Mouse (Mus musculus): ENCODE measurements around the gene Nckipsd. TPM values are rescaled to one million over a fixed set of nuclear protein-coding genes. Genes with fewer than 3 reads are reported as not detected.

Nckipsd gene
- total RNA-seq (2021) (1 to 10 TPM; 7.8 to 8.9 TPM), polyA plus RNA-seq (2012; rRNA removed) (16.8 and 19.6 TPM in 2 replicates)
- long read RNA-seq, transcript Nckipsd-201 (13 exons, 3,360 nt), result major isoform, 12 of 14 reads
- long read RNA-seq, partial matches to known transcripts, result 0 of 14 reads
- long read RNA-seq, other reads (novel, unspliced or antisense), result 2 of 14 reads

GRCm38 (mm10) chr9:108808163-108808665, at the start of gene Nckipsd:
TSS of gene Nckipsd (plus strand) at chr9:108808368.
- peak within 1 kb of the TSS; percentile 95 for H3K4me3 ChIP-seq
- intact Hi-C loops (cut with DNase I), result loop anchor here (2.0 kb wide), 1 partner anchor 19 kb away; the partner anchor contains the start of gene Celsr3

GRCm38 (mm10) chr9:108759121-108759520, 49.0 kb upstream of the Nckipsd start:
- 96% methylated on average over 20 of the region's 20 CpGs for WGBS
- no peak for DNase-seq
- Histone ChIP-seq H3K4me3 (no peak overlapping the region), H3K36me3 (ENCODE audit: control insufficient read depth, insufficient read depth, low read length) (no peaks in the 10 kb centered on the region), H3K4me1 (ENCODE audit: control insufficient read depth, insufficient read depth, low read length) (no peaks in the 10 kb centered on the region), H3K79me2 (replicated peaks; ENCODE audit: control insufficient read depth, insufficient read depth, low read length) (no peaks in the 10 kb centered on the region), H3K27ac (no peak overlapping the region), H3K27me3 (ENCODE audit: control insufficient read depth, insufficient read depth, low read length) (no peaks in the 10 kb centered on the region), H3K9ac (ENCODE audit: low read depth, low read length) (no peak overlapping the region)
- intact Hi-C loops (cut with DNase I), result no loop called here
- no peak for TF ChIP-seq POLR2A (IDR thresholded peaks at IDR 0.05; ENCODE audit: insufficient read depth, low read depth, low read length)
- TF ChIP-seq CTCF (IDR thresholded peaks at IDR 0.05), result no peak
- no peak for TF ChIP-seq EP300 (IDR thresholded peaks at IDR 0.05; ENCODE audit: insufficient read depth, low read depth, low read length)

More at GRCm38 (mm10) chr9:108808163-108808665, at the start of gene Nckipsd:
- DNase-seq, result peak; percentile 95 to 98
- no peaks in the 10 kb centered on the region; the same call in 1 of the 2 replicates for H3K36me3 ChIP-seq (ENCODE audit: control insufficient read depth, insufficient read depth, low read length)
- no peaks in the 10 kb centered on the region for H3K27me3 ChIP-seq (ENCODE audit: control insufficient read depth, insufficient read depth, low read length)
- TF ChIP-seq EP300 (IDR thresholded peaks at IDR 0.05; ENCODE audit: insufficient read depth, low read depth, low read length) (0 out of 2 replicates have a peak, but pooled peaks have one; percentile 49), CTCF (IDR thresholded peaks at IDR 0.05) (peak; percentile 89), POLR2A (IDR thresholded peaks at IDR 0.05; ENCODE audit: insufficient read depth, low read depth, low read length) (peak; percentile 54; the same call in 1 of the 2 replicates)
- H3K9ac ChIP-seq (ENCODE audit: low read depth, low read length), result peak within 1 kb of the TSS; percentile 99
- H3K27ac ChIP-seq, result peak within 1 kb of the TSS; percentile 89
- under 1% methylated on average over 62 of the region's 62 CpGs for WGBS
- peaks cover 14% of the 10 kb centered on the region for H3K4me1 ChIP-seq (ENCODE audit: control insufficient read depth, insufficient read depth, low read length)
- H3K79me2 ChIP-seq (replicated peaks; ENCODE audit: control insufficient read depth, insufficient read depth, low read length), result no peaks in the 10 kb centered on the region

- Histone ChIP-seq H3K27me3 (ENCODE audit: control insufficient read depth, insufficient read depth, low read length) (no peaks in the 10 kb centered on the region), H3K4me1 (ENCODE audit: control insufficient read depth, insufficient read depth, low read length) (no peaks in the 10 kb centered on the region), H3K36me3 (ENCODE audit: control insufficient read depth, insufficient read depth, low read length) (no peaks in the 10 kb centered on the region), H3K9ac (ENCODE audit: low read depth, low read length) (no peak overlapping the region), H3K4me3 (no peak overlapping the region), H3K27ac (no peak overlapping the region), H3K79me2 (replicated peaks; ENCODE audit: control insufficient read depth, insufficient read depth, low read length) (no peaks in the 10 kb centered on the region)
- no peak for DNase-seq
- TF ChIP-seq POLR2A (IDR thresholded peaks at IDR 0.05; ENCODE audit: insufficient read depth, low read depth, low read length), result no peak
- no peak for TF ChIP-seq EP300 (IDR thresholded peaks at IDR 0.05; ENCODE audit: insufficient read depth, low read depth, low read length)
- peak; percentile 71 for TF ChIP-seq CTCF (IDR thresholded peaks at IDR 0.05)
- intact Hi-C loops (cut with DNase I), result no loop called here
- WGBS, result 80% methylated on average over 2 of the region's 2 CpGs
Measured at GRCm38 (mm10) chr9:108759805-108760204, 48.4 kb upstream of the Nckipsd start.

- Histone ChIP-seq H3K4me3 (no peak overlapping the region), H3K4me1 (ENCODE audit: control insufficient read depth, insufficient read depth, low read length) (no peaks in the 10 kb centered on the region), H3K9ac (ENCODE audit: low read depth, low read length) (no peak overlapping the region), H3K27me3 (ENCODE audit: control insufficient read depth, insufficient read depth, low read length) (no peaks in the 10 kb centered on the region), H3K79me2 (replicated peaks; ENCODE audit: control insufficient read depth, insufficient read depth, low read length) (no peaks in the 10 kb centered on the region), H3K36me3 (ENCODE audit: control insufficient read depth, insufficient read depth, low read length) (no peaks in the 10 kb centered on the region), H3K27ac (no peak overlapping the region)
- no peak for DNase-seq
- TF ChIP-seq POLR2A (IDR thresholded peaks at IDR 0.05; ENCODE audit: insufficient read depth, low read depth, low read length), result no peak
- no peak for TF ChIP-seq EP300 (IDR thresholded peaks at IDR 0.05; ENCODE audit: insufficient read depth, low read depth, low read length)
- TF ChIP-seq CTCF (IDR thresholded peaks at IDR 0.05), result no peak
- intact Hi-C loops (cut with DNase I), result no loop called here
Measured at GRCm38 (mm10) chr9:108761561-108761960, 46.6 kb upstream of the Nckipsd start.

GRCm38 (mm10) chr9:108764971-108765370, 43.2 kb upstream of the Nckipsd start:
- TF ChIP-seq EP300 (IDR thresholded peaks at IDR 0.05; ENCODE audit: insufficient read depth, low read depth, low read length) (no peak), CTCF (IDR thresholded peaks at IDR 0.05) (no peak), POLR2A (IDR thresholded peaks at IDR 0.05; ENCODE audit: insufficient read depth, low read depth, low read length) (no peak)
- Histone ChIP-seq H3K27me3 (ENCODE audit: control insufficient read depth, insufficient read depth, low read length) (no peaks in the 10 kb centered on the region), H3K36me3 (ENCODE audit: control insufficient read depth, insufficient read depth, low read length) (no peaks in the 10 kb centered on the region), H3K4me3 (no peak overlapping the region), H3K27ac (no peak overlapping the region), H3K9ac (ENCODE audit: low read depth, low read length) (no peak overlapping the region), H3K4me1 (ENCODE audit: control insufficient read depth, insufficient read depth, low read length) (no peaks in the 10 kb centered on the region), H3K79me2 (replicated peaks; ENCODE audit: control insufficient read depth, insufficient read depth, low read length) (no peaks in the 10 kb centered on the region)
- no peak for DNase-seq
- intact Hi-C loops (cut with DNase I), result no loop called here
- WGBS, result 45% methylated on average over 10 of the region's 10 CpGs

GRCm38 (mm10) chr9:108776614-108777013, 31.6 kb upstream of the Nckipsd start:
- no peak overlapping the region for H3K9ac ChIP-seq (ENCODE audit: low read depth, low read length)
- no peaks in the 10 kb centered on the region for H3K27me3 ChIP-seq (ENCODE audit: control insufficient read depth, insufficient read depth, low read length)
- no peak for DNase-seq
- no peak overlapping the region for H3K27ac ChIP-seq
- H3K36me3 ChIP-seq (ENCODE audit: control insufficient read depth, insufficient read depth, low read length), result no peaks in the 10 kb centered on the region
- 83% methylated on average over 4 of the region's 4 CpGs for WGBS
- H3K4me3 ChIP-seq, result no peak overlapping the region
- H3K79me2 ChIP-seq (replicated peaks; ENCODE audit: control insufficient read depth, insufficient read depth, low read length), result no peaks in the 10 kb centered on the region
- no peaks in the 10 kb centered on the region for H3K4me1 ChIP-seq (ENCODE audit: control insufficient read depth, insufficient read depth, low read length)
- no peak for TF ChIP-seq CTCF (IDR thresholded peaks at IDR 0.05)
- no peak for TF ChIP-seq EP300 (IDR thresholded peaks at IDR 0.05; ENCODE audit: insufficient read depth, low read depth, low read length)
- no peak for TF ChIP-seq POLR2A (IDR thresholded peaks at IDR 0.05; ENCODE audit: insufficient read depth, low read depth, low read length)
- intact Hi-C loops (cut with DNase I), result no loop called here

Data from heart, adult 2 months (tissue).